Mouse (Mus musculus): ENCODE data around the gene Apoe.

GRCm38 (mm10) chr7:19719200-19719599 is 20.2 kb upstream of the Apoe start:
- TF ChIP-seq MAFK (IDR thresholded peaks at IDR 0.05; ENCODE audit: insufficient read depth, low read depth, low read length) (no peak), ZC3H11A (IDR thresholded peaks at IDR 0.05; ENCODE audit: borderline replicate concordance, low read depth, low read length) (no peak), ZNF384 (IDR thresholded peaks at IDR 0.05; ENCODE audit: low read depth, low read length) (no peak), HCFC1 (IDR thresholded peaks at IDR 0.05; ENCODE audit: borderline replicate concordance, insufficient read depth, low read length) (no peak)
